Mouse (Mus musculus): ENCODE measurements at regions not wholly inside any gene's neighbourhood (a gene's known extent, or its start where the extent isn't known, plus 50 kb on each side); places are given as distances from the start of the nearest gene placed in this dataset.

DNA sequence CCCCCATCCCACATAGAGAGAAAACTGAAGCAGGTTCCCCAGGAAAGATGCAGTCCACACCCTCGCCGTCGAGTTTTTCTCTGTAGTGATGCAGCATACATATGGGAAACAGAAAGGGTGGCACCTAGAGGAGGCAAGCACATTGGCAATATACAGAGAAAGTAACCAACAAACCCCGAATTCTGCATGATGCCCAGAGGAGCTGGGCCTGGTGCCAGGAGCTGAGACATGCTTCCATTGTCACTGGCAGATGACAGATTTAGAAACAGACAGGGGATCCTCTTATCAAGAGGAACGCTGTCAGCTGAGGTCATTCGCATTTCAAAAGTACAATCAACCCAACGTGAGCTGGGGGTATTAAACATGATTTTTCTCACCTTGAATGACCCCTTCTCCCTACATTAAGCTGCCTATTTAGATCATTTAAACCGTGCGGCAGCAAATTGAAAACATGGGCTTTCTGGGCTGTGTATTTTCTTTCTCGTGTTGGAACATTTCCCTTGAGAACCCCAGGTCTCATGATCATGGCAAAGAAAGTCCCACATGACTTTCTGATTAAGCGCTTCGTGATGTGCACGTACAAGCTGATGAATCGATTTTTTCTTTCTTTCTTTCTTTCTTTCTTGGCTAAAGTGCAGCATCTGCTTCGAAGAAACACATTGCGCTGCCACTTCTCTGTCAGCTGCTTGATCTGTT lies 118.4 kb upstream of the Rnaseh2b start:
- ATAC-seq (replicated peaks; ENCODE audit: insufficient number of reproducible peaks, low FRiP score, low TSS enrichment, poor library complexity, severe bottlenecking), result no peak

DNA sequence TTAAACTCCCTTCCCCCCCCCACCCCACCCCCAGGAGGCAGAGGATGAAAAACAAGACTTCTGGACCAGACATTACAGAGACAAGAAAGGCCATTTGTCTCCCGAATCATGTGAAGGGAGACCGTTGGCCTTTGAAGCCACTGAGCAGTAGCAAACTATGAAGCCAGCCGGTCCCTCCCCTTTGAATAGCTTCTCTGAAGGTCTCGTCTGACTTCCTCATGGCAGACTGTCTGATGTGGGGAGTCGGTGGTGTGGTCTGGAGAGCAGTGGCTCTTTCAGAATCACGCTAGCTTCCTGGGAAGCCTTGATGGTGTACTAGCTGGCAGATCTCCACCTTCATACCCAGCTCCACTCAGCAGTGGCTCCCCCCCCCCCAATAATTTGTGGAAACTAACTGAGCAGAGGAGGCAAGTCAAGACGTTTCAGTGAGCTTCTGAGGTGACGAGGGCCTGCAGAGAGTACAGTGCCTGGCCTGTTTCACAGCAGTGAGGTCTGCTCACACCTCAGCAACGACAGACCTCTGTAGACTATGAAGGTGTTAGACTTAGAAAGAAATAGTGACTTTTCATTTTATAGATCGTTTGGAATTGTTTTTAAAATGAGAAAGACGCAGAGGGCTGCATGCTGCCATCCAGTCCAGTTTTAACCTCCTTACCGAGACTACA lies 116.9 kb upstream of the Rnaseh2b start:
- no peak for ATAC-seq (replicated peaks; ENCODE audit: insufficient number of reproducible peaks, low FRiP score, low TSS enrichment, poor library complexity, severe bottlenecking)

DNA sequence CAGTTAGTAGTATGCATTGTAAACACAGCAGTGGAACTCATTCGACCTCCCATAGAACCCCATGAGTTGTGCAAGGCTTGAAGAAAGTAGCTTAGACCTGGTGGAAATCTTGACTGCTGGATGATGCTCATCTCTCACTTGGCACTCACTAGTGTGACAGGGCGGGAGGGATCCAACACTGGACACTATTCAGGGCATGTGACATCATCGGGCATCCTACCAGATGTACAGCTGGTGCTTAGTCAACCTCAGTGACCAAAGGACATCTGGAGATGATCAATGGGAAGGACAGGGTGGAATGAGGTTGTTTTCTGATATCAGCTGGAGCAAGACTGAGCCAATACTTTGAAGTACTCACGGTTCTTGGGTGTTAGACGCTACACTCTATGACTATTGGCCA lies 114.9 kb upstream of the Rnaseh2b start:
- no peak for ATAC-seq (replicated peaks; ENCODE audit: insufficient number of reproducible peaks, low FRiP score, low TSS enrichment, poor library complexity, severe bottlenecking)

DNA sequence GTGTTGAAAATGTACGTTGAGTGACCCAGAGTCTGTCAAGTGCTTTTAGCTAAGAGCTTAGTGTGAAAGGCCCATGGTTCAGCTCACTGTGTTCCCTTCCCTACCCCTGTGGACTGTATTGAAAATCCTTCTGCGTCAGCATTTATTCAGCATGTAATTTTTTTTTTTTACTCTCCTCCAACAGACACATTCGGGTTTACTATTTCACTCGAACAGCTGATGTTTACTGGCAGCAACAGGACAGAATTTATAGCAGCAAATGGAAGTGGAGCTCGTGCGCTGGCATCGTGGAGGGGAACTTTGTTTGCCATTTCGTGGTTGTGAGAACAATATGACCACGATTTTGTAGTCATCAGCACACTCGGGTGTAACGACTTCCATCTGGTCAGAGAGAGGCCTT lies 105.0 kb upstream of the Rnaseh2b start:
- no peak for ATAC-seq (replicated peaks; ENCODE audit: insufficient number of reproducible peaks, low FRiP score, low TSS enrichment, poor library complexity, severe bottlenecking)

DNA sequence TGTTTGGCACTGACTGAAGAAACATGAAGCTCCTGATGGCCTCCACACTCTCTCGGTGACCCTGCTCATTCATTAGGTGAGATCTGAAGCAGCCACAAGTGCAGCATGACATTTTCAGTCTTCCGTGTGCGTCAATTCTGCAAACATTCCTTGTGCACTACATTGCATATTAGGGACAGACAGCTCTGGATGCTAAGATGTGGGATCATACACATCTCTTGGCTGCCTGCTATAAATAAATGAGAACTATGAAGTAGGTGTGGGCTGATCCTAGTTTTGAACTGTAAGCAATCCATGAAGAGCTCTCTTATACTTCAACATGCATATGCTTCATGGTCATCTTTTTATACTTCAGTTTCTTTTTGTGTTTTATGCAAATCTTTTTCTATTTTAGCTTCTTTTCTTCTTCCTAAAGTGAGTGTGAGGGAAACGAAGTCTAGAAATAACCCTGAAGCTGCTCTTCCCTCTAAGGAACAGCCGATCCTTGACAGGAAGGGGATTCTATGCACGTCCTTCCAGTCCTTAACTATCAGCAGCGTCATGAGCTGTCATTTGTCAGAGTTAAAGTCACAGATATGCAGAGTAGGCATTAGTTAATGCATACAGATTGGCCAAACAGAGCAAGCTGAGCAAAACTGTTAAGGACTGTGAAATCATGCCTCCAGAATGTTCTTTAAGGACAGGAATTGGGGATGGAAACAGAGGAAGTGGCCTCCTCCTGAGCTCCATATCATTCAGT lies 104.1 kb upstream of the Rnaseh2b start:
- ATAC-seq (replicated peaks; ENCODE audit: insufficient number of reproducible peaks, low FRiP score, low TSS enrichment, poor library complexity, severe bottlenecking), result no peak

DNA sequence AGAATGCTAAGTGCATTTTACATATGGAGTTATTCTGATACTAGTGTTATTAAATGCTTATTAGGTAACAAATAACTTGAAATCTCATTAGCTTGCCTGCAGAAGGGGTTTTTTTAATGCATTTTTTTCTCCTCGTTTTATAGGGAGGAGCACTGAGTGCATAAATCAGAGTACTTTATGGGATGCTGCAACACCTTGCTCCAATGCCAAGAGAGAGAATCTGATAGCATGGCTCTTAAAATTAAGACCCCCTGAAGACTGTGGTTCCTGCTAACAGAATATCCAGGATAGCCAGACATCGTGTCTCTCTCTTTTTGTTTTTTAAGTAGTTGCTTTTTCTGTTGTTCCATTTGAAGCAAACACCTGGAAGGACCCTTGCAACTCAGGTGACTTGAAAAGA lies 100.8 kb upstream of the Rnaseh2b start:
- no peak for ATAC-seq (replicated peaks; ENCODE audit: insufficient number of reproducible peaks, low FRiP score, low TSS enrichment, poor library complexity, severe bottlenecking)

DNA sequence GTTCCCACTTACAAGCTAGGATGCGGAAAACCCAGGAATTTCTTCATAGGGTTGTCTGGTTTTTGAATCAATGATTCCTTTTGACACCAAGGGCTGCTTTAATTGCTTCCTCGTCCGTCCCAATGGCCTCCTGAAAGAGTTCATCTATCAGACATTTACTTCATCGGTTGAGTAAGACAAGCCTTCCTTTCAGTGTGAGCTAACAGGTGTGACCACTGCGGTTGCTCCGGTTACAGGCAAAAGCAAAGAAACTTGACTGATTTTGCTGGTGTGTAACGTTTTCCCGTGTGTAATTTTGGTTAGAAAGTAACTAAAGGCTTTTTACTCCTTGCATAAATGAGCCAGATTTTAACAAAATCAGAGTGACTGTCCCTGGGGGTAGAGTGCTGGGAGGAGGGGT lies 99.6 kb upstream of the Rnaseh2b start:
- ATAC-seq (replicated peaks; ENCODE audit: insufficient number of reproducible peaks, low FRiP score, low TSS enrichment, poor library complexity, severe bottlenecking), result no peak

DNA sequence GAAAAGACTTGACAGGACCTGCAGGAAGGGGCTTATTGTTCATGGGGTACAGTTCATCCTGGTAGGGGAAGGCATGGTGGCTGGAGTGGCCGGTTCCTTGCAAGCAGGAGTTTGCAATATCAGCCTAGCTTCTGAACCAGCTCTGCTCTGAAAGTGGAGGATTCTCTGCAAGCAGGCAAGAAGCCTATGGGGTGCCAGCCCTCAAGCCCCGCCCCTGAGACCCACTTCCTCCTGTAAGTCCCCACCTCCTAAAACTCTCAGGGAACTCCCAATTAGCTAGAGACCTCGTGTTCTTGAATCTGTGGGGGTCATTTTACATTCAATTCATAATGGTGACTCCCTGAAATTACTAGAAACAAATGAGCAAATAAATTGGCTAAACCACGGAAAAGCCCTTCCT lies 99.0 kb upstream of the Rnaseh2b start:
- ATAC-seq (replicated peaks; ENCODE audit: insufficient number of reproducible peaks, low FRiP score, low TSS enrichment, poor library complexity, severe bottlenecking), result no peak

DNA sequence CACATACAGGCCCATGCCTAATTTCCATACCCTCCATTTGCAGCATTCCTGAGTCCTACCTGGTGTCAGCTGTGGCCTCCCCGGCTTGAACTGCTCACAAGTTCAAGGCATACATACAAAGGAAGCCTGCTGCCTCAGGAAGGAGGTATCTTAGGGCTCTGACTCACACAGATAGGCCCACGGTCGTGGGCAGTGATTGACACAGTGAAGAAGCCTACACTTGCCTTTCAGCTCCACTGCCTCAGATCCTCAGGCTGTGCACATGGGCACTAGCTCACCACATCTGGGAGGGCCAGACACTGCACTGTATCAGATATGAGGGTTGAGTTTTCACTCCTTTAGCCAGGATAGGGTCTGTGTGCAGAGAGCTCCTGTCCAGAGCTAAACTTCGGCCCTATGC lies 95.6 kb upstream of the Rnaseh2b start:
- ATAC-seq (replicated peaks; ENCODE audit: insufficient number of reproducible peaks, low FRiP score, low TSS enrichment, poor library complexity, severe bottlenecking), result no peak

DNA sequence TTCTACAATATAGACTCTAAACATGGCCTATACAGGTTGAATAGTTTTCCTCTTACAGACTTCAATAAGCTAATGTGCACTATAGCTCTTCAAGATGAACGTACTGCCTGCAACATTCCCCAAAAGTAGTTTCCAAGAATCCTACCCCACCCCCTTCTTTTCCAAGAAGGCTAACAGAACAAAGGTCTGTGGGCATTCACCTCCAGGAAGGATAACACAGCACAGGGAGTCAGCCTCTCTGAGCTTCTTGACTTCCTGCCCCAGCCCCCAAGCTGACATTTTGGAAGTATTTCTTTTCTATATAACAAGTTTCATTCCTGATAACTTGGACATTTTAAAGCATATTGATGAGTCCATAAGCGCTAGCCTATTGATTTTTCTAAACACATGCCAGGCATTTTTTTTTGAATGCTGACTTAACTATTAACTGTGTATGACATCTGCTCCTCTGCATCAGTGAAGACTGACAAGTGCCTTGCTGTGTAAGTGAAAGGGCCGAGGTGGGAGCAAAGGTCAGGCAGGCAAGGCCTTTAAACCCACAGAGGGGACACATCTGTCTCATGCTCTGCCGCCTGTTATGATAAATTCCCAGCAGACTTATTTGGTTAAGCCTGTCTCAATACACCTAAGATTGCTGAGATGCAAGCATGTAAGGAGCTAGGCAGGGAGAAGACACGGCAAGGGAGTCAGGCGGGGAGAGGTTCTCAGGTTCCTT lies 93.8 kb upstream of the Rnaseh2b start:
- no peak for ATAC-seq (replicated peaks; ENCODE audit: insufficient number of reproducible peaks, low FRiP score, low TSS enrichment, poor library complexity, severe bottlenecking)

DNA sequence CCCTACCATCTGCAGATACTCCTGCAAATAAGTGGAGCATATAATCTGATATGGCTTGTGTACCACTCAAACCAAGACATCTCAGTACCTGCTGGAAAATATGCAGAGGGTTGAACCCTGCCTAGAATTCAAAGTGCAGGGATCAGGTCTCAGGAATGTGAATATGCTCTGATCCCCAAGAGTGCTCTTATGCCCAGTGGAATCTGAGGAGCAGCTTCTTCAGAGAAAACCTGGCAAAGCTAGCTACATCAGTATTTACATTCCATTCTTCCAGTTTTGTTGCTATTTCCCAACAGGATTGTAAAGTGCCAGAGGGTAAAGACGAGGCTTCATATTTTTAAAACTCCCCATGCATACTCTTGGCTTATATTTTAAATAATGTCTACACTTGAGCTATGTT lies 77.3 kb upstream of the Rnaseh2b start:
- no peak for ATAC-seq (replicated peaks; ENCODE audit: insufficient number of reproducible peaks, low FRiP score, low TSS enrichment, poor library complexity, severe bottlenecking)

DNA sequence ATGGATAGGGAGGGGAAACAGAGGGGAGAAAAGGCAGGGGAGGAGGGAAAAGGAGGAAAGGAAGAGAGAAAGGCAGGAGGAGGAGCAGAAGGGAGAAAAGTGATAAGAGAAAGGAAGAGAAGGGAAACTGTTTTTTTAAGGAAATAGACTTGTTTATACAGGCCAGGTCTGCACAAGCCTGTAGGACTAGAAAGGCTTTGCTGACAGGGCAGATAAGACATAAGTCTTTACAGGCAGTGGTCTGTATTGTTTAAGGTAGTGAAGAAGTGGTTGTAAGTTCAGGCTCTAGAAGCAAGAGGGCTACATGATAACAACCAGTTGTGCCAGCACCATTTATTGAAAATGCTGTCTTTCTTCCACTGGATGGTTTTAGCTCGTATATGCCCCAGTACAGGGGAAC lies 75.4 kb upstream of the Rnaseh2b start:
- ATAC-seq (replicated peaks; ENCODE audit: insufficient number of reproducible peaks, low FRiP score, low TSS enrichment, poor library complexity, severe bottlenecking), result no peak

DNA sequence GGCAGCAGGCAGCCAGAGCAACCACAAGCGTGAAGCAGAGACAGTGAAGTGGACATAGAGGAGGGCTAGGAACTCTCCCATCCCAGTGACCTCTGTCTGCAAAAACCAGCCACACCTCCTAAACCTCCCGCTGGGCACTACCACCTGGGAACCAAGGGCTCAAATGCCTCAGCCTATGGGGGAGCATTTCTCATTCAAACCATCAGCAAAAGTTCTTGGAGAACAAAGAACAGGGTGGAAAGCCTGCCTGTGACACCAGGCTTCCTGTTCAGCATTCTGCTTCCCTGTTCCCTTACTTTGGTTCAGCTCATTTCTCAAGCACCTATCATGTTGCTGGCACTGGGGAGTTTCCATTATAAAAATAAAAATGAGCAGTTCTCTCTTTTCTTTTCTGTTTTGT lies 74.4 kb upstream of the Rnaseh2b start:
- ATAC-seq (replicated peaks; ENCODE audit: insufficient number of reproducible peaks, low FRiP score, low TSS enrichment, poor library complexity, severe bottlenecking), result no peak

DNA sequence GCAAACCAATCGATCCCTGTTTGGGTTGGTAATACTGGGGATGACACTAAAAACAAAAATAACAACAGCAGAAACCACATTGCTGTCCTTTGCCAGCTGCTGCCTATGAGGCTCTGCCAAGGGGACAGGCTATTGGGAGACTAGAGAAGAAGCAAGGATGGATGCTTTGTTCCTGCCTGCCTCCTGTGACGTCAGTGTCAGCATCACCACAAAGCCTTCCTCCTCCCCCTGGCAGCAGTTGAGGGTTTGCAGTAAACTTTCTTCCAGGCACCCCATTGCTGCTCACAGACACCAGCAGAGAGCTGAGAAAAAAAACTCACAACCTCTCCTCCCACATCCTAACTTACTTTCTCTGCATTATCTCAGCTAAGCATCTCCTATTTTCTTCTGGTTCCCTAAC lies 73.7 kb upstream of the Rnaseh2b start:
- no peak for ATAC-seq (replicated peaks; ENCODE audit: insufficient number of reproducible peaks, low FRiP score, low TSS enrichment, poor library complexity, severe bottlenecking)

DNA sequence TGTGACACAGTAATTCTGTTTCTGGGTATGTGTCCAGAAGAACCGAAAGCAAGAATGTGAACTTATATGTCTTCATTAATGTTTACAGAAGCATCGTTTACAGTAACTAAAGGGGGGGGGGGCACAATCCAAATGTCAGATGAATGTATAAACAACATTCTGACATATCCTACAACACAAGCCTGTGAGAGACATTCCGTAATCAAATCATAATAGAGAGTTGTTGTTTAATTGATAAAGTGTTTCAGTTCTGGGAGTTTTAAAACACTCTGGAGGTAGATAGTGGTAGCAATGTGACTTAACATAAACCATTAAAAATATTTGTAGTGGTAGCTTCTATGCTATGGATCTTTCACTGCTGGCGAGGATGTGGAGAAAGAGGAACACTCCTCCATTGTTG lies 71.6 kb upstream of the Rnaseh2b start:
- ATAC-seq (replicated peaks; ENCODE audit: insufficient number of reproducible peaks, low FRiP score, low TSS enrichment, poor library complexity, severe bottlenecking), result no peak

All from monocyte, adult 5-6 weeks (primary cell).